Mouse (Mus musculus) bone marrow macrophage, adult 2 months (primary cell): ENCODE results near the gene Acbd3. TPM values are rescaled to one million over a fixed set of nuclear protein-coding genes. Genes with fewer than 3 reads are reported as not detected.

ENCODE experiments used
- H3K27ac ChIP-seq: 2 replicates; pipeline ENCODE4 v1.5.1; 2012; ENCODE audit warnings: low read depth, low read length; ENCODE audit not compliant: insufficient read depth
- H3K4me1 ChIP-seq: 2 replicates; pipeline ENCODE4 v1.6.1; 2012; ENCODE audit warnings: low read length; ENCODE audit not compliant: control insufficient read depth, insufficient read depth
- H3K4me3 ChIP-seq: 2 replicates; pipeline ENCODE4 v1.5.1; 2012; ENCODE audit warnings: mild to moderate bottlenecking, low read length, moderate library complexity; ENCODE audit not compliant: insufficient read depth
- CTCF ChIP-seq: IDR thresholded peaks from 2 replicates; pipeline ENCODE4 v1.5.1; 2012; ENCODE audit warnings: low read depth, mild to moderate bottlenecking, low read length, moderate library complexity
- POLR2A ChIP-seq: IDR thresholded peaks from 2 replicates; pipeline ENCODE4 v1.6.1; 2012; ENCODE audit warnings: mild to moderate bottlenecking, low read depth, low read length, borderline replicate concordance
- polyA plus RNA-seq: library from polyadenylated mRNA; stranded (reverse); fragments of >200 nt; gene quantifications from 2 replicates; pipeline ENCODE4 v1.2.4, GENCODE M21; 2012; ENCODE audit not compliant: missing spikeins, insufficient read depth, insufficient read length

Gene Acbd3
- polyA plus RNA-seq, 1 experiment, result 36.9 TPM

DNA sequence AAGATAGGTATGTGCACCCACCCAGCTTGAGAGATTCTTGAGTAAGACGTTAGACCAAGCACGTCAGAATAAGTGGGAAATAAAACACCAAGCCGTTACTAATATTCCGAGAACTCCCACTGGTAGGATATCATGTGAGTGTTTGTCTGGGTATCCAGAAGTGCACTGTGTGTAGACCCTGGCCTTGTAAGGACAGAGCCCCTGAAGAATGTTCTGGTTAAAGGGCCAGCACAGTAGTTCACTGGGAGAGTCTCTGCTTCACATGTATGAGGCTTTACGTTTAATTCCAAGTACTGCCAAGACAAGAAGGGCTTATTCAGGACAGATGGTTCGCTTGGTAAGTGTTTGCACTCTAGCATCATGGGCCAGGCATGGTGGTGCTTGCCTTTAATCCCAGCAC lies 6.4 kb upstream of the Acbd3 start:
- peaks cover 4% of the 10 kb centered on the region for H3K4me1 ChIP-seq
- H3K27ac ChIP-seq, result no peak overlapping the region
- H3K4me3 ChIP-seq, result no peak overlapping the region
- TF ChIP-seq POLR2A, result no peak
- TF ChIP-seq CTCF, result no peak

GRCm38 (mm10) chr1:180719951-180720689 lies 5.7 kb upstream of the Acbd3 start:
- TF ChIP-seq POLR2A (no peak), CTCF (peak; percentile 83)
- H3K4me3 ChIP-seq, result no peak overlapping the region
- H3K27ac ChIP-seq, result no peak overlapping the region
- H3K4me1 ChIP-seq, result peaks cover 7% of the 10 kb centered on the region

- Histone ChIP-seq H3K4me1 (peaks cover 8% of the 10 kb centered on the region), H3K27ac (no peak overlapping the region), H3K4me3 (no peak overlapping the region)
- TF ChIP-seq POLR2A, result no peak
- TF ChIP-seq CTCF, result no peak
Measured at GRCm38 (mm10) chr1:180722608-180723007, 3.2 kb upstream of the Acbd3 start.

GRCm38 (mm10) chr1:180723701-180724238 lies 2.1 kb upstream of the Acbd3 start:
- H3K27ac ChIP-seq, result peak overlapping the region; percentile 32
- no peak for TF ChIP-seq POLR2A
- TF ChIP-seq CTCF, result no peak
- H3K4me3 ChIP-seq, result no peak overlapping the region
- H3K4me1 ChIP-seq, result peaks cover 11% of the 10 kb centered on the region

DNA sequence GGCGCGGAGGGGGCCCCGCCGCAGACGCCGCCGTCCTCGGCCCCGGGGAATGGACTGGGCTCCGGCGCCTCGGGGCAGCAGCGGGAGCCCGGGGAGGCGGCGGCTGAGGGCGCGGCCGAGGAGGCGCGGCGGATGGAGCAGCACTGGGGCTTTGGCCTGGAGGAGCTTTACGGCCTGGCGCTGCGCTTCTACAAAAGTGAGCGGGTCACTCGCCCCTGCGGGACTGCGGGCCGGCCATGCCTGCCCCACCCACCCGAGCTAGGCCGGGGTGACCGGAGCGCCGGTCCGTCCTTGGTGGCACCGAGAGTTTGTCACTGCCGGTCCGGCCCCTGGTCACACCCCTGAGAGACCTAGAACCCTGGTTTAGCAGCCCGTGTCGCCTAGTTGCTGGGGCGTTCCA lies 340 bp downstream of the Acbd3 start:
- Histone ChIP-seq H3K27ac (peak overlapping the region; percentile 52), H3K4me3 (peak overlapping the region; percentile 77), H3K4me1 (peaks cover 19% of the 10 kb centered on the region)
- TF ChIP-seq POLR2A (no peak), CTCF (no peak)

DNA sequence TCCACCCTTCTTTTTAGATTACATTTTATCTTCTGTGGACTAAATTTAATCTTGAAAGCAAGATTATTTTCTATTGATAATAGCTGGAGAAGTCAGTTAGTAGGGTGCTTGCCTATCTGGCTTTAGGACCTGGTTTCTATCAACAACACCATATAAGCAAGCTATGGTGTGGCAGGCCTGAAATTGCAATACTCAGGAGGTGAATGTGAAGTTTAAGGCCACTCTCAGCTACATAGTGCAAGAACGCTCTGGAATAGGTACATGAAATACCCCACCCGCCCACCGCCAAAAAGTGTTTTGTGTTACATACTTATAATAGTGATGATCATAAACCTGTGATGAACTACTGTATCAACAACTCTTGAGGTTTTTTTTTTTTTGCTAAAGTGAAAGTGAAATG lies 3.4 kb downstream of the Acbd3 start:
- no peak for TF ChIP-seq CTCF
- no peak for TF ChIP-seq POLR2A
- Histone ChIP-seq H3K4me3 (no peak overlapping the region), H3K27ac (no peak overlapping the region), H3K4me1 (peaks cover 19% of the 10 kb centered on the region)

GRCm38 (mm10) chr1:180747827-180748226 lies 22.0 kb downstream of the Acbd3 start:
- TF ChIP-seq CTCF (no peak), POLR2A (no peak)
- H3K4me1 ChIP-seq, result no peaks in the 10 kb centered on the region
- H3K4me3 ChIP-seq, result no peak overlapping the region
- H3K27ac ChIP-seq, result no peak overlapping the region

DNA sequence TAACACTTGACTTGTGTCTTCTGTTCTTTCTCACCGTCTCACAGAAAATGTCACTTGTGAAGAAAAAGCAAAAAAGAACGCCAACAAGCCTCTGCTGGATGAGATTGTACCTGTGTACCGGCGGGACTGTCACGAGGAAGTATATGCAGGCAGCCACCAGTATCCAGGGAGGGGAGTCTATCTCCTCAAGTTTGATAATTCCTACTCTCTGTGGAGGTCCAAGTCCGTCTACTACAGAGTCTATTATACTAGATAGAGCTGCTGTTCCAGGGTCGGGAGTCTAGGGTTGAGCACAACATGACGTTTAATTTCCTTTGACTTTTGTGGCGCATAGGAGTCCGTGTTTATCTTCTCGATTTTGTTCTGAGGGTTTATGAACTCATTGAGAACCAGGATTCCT lies 26.3 kb downstream of the Acbd3 start:
- H3K4me1 ChIP-seq, result no peaks in the 10 kb centered on the region
- TF ChIP-seq CTCF, result no peak
- TF ChIP-seq POLR2A, result no peak
- no peak overlapping the region for H3K27ac ChIP-seq
- H3K4me3 ChIP-seq, result no peak overlapping the region

- Histone ChIP-seq H3K4me1 (no peaks in the 10 kb centered on the region), H3K27ac (no peak overlapping the region), H3K4me3 (no peak overlapping the region)
- TF ChIP-seq POLR2A, result no peak
- no peak for TF ChIP-seq CTCF
Measured at GRCm38 (mm10) chr1:180754376-180754775, 28.5 kb downstream of the Acbd3 start.

- no peaks in the 10 kb centered on the region for H3K4me1 ChIP-seq
- H3K27ac ChIP-seq, result no peak overlapping the region
- H3K4me3 ChIP-seq, result no peak overlapping the region
- TF ChIP-seq POLR2A (no peak), CTCF (no peak)
Measured at GRCm38 (mm10) chr1:180756711-180757110, 30.9 kb downstream of the Acbd3 start.
